Mouse (Mus musculus) ES-Bruce4 (cell line): ENCODE measurements at regions not wholly inside any gene's neighbourhood (a gene's known extent, or its start where the extent isn't known, plus 50 kb on each side); places are given as distances from the start of the nearest gene placed in this dataset.

Experiments used
- CTCF ChIP-seq: IDR thresholded peaks from one replicate; pipeline ENCODE4 v1.8.1; 2011; ENCODE audit warnings: low read depth, low read length
- EP300 ChIP-seq: IDR thresholded peaks from 2 replicates; pipeline ENCODE4 v1.6.1; 2011; ENCODE audit warnings: low read depth, low read length; ENCODE audit not compliant: insufficient read depth
- POLR2A ChIP-seq: IDR thresholded peaks from one replicate; pipeline ENCODE4 v1.8.1; 2011; ENCODE audit warnings: low read length; ENCODE audit not compliant: insufficient read depth

DNA sequence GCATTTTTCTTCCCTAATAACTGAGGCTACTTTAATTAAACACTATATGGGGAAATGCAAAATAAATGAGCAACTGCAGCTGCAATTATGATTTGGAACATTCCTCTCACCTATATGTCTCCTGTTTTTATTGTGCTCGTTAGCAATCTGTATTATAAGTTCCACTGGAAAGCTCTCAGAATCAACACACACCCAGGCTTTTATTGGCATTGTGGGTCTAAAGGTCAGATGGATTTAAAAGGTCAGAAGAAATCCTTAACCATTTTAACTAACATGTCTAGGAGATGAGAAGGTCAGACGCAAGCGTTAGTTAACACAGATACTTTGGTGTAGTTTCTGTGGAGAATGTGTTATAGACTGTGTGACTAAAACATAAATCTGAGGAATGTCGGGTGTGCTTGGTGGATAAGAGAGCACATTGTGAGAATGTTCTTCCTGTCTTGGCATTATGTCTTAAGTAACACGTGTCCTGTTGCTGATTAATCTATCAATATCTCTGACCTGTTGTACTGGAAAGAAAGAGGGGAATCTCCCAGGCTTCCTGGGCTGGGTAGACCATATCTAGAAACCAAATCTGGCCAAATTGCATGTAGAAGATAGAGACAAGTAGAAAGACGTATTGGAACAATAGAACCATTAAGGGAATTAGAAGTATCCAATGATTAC, 164.1 kb upstream of the BB014433 start:
- TF ChIP-seq POLR2A = no peak
- no peak for TF ChIP-seq EP300
- no peak for TF ChIP-seq CTCF
